Mouse (Mus musculus): ENCODE results near the gene Cyp2e1. TPM values are rescaled to one million over a fixed set of nuclear protein-coding genes. Genes with fewer than 3 reads are reported as not detected.

Gene Cyp2e1
- total RNA-seq, 1 experiment = not detected

DNA sequence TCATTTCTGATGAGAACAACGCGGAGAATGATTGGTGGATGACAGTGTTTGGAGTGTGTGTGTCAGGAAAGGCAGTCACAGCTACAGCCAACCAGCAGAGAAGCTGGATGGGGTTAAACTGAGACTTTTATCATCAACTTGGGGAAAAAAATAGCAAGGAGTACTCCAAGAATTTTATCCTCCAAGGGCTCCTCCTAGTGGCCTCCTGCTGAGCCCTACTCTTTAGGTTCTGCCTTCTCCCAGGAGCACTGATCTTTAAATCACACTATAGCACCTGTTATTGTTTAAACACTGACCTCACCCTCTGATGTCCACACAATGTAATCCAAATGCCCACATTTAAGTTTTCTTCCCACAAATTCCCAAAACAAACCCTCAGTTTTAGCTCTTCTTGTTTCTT lies 30.4 kb upstream of the Cyp2e1 start:
- no peak overlapping the region for H3K9ac ChIP-seq (ENCODE audit: insufficient read depth, low read depth, low read length, poor library complexity, severe bottlenecking)
- no peaks in the 10 kb centered on the region for H3K4me1 ChIP-seq (ENCODE audit: control insufficient read depth in 2 of 2, insufficient read depth in 2 of 2, low read length in 2 of 2, poor library complexity in 1 of 2)
- H3K36me3 ChIP-seq (ENCODE audit: control insufficient read depth, insufficient read depth, low read length, poor library complexity, severe bottlenecking) = no peaks in the 10 kb centered on the region
- H3K4me3 ChIP-seq (ENCODE audit: insufficient read depth in 1 of 2, low read depth in 1 of 2, low read length in 2 of 2, poor library complexity in 1 of 2, severe bottlenecking in 1 of 2) = no peak overlapping the region
- H3K27ac ChIP-seq (ENCODE audit: insufficient read depth, low read depth, low read length, poor library complexity, severe bottlenecking) = no peak overlapping the region
- in situ Hi-C loops (cut with MboI; ENCODE audit: low sequenced_read_pairs in 2 of 2, unreplicated experiment in 2 of 2) = no loop called here
- DNase-seq (ENCODE audit: low read depth, low spot score) = peak; percentile 6
- TF ChIP-seq ZC3H11A (IDR thresholded peaks at IDR 0.05; ENCODE audit: borderline replicate concordance, low read depth, low read length) (no peak), MAFK (IDR thresholded peaks at IDR 0.05; ENCODE audit: insufficient read depth, low read depth, low read length) (no peak), CHD2 (IDR thresholded peaks at IDR 0.05; ENCODE audit: low read depth, low read length) (no peak), ZNF384 (IDR thresholded peaks at IDR 0.05; ENCODE audit: low read depth, low read length) (no peak), HCFC1 (IDR thresholded peaks at IDR 0.05; ENCODE audit: borderline replicate concordance, insufficient read depth, low read length) (no peak)
- H3K9me3 ChIP-seq (ENCODE audit: control insufficient read depth, insufficient read depth, low read depth, low read length) = no peaks in the 10 kb centered on the region

- H3K36me3 ChIP-seq (ENCODE audit: control insufficient read depth, insufficient read depth, low read length, poor library complexity, severe bottlenecking) = no peaks in the 10 kb centered on the region
- TF ChIP-seq ZC3H11A (IDR thresholded peaks at IDR 0.05; ENCODE audit: borderline replicate concordance, low read depth, low read length) (no peak), MAFK (IDR thresholded peaks at IDR 0.05; ENCODE audit: insufficient read depth, low read depth, low read length) (no peak), ZNF384 (IDR thresholded peaks at IDR 0.05; ENCODE audit: low read depth, low read length) (no peak), HCFC1 (IDR thresholded peaks at IDR 0.05; ENCODE audit: borderline replicate concordance, insufficient read depth, low read length) (no peak), CHD2 (IDR thresholded peaks at IDR 0.05; ENCODE audit: low read depth, low read length) (no peak)
- no peak for DNase-seq (ENCODE audit: low read depth, low spot score)
- no peak overlapping the region for H3K4me3 ChIP-seq (ENCODE audit: insufficient read depth in 1 of 2, low read depth in 1 of 2, low read length in 2 of 2, poor library complexity in 1 of 2, severe bottlenecking in 1 of 2)
- H3K9me3 ChIP-seq (ENCODE audit: control insufficient read depth, insufficient read depth, low read depth, low read length) = no peaks in the 10 kb centered on the region
- in situ Hi-C loops (cut with MboI; ENCODE audit: low sequenced_read_pairs in 2 of 2, unreplicated experiment in 2 of 2) = no loop called here
- no peak overlapping the region for H3K27ac ChIP-seq (ENCODE audit: insufficient read depth, low read depth, low read length, poor library complexity, severe bottlenecking)
- H3K4me1 ChIP-seq (ENCODE audit: control insufficient read depth in 2 of 2, insufficient read depth in 2 of 2, low read length in 2 of 2, poor library complexity in 1 of 2) = no peaks in the 10 kb centered on the region
- no peak overlapping the region for H3K9ac ChIP-seq (ENCODE audit: insufficient read depth, low read depth, low read length, poor library complexity, severe bottlenecking)
Observed at GRCm38 (mm10) chr7:140747402-140747801, 16.1 kb upstream of the Cyp2e1 start.

DNA sequence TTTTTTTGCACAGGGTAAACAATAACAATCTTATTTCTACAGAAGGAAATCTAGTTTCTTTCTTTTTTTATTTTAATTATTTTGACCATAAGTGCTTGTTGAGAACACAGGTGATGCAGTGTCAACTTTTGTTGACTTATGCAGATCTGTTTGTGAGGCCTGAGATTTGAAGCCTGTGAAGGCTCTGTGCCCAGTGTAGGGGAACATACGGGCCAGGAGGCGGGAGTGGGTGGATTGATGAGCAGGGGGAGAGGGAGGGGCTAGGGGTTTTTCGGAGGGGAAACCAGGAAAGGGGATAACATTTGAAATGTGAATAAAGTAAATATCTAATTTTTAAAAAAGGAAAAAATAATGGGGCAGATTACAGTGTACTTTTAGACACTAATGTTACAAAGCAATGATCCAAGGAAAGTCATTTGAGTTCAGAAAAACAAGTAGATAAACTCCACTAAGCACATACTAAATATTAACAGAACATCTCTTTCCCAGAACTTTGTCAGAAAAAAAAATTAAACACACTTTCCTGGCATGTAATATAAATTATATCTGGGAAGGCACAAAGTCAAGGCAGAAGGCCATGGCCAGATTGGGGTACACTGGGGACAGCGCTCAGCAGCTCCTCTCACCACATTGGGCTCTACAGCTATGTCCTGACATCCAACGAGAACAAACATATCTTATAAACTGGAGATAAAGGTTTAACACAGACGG lies 15.3 kb upstream of the Cyp2e1 start:
- H3K4me1 ChIP-seq (ENCODE audit: control insufficient read depth in 2 of 2, insufficient read depth in 2 of 2, low read length in 2 of 2, poor library complexity in 1 of 2) = no peaks in the 10 kb centered on the region
- no peak for TF ChIP-seq ZNF384 (IDR thresholded peaks at IDR 0.05; ENCODE audit: low read depth, low read length)
- no peak for TF ChIP-seq CHD2 (IDR thresholded peaks at IDR 0.05; ENCODE audit: low read depth, low read length)
- no peak for TF ChIP-seq MAFK (IDR thresholded peaks at IDR 0.05; ENCODE audit: insufficient read depth, low read depth, low read length)
- no peak for TF ChIP-seq ZC3H11A (IDR thresholded peaks at IDR 0.05; ENCODE audit: borderline replicate concordance, low read depth, low read length)
- no peak for TF ChIP-seq HCFC1 (IDR thresholded peaks at IDR 0.05; ENCODE audit: borderline replicate concordance, insufficient read depth, low read length)
- H3K27ac ChIP-seq (ENCODE audit: insufficient read depth, low read depth, low read length, poor library complexity, severe bottlenecking) = no peak overlapping the region
- no peaks in the 10 kb centered on the region for H3K9me3 ChIP-seq (ENCODE audit: control insufficient read depth, insufficient read depth, low read depth, low read length)
- DNase-seq (ENCODE audit: low read depth, low spot score) = no peak
- no peaks in the 10 kb centered on the region for H3K36me3 ChIP-seq (ENCODE audit: control insufficient read depth, insufficient read depth, low read length, poor library complexity, severe bottlenecking)
- in situ Hi-C loops (cut with MboI; ENCODE audit: low sequenced_read_pairs in 2 of 2, unreplicated experiment in 2 of 2) = no loop called here
- H3K9ac ChIP-seq (ENCODE audit: insufficient read depth, low read depth, low read length, poor library complexity, severe bottlenecking) = no peak overlapping the region
- no peak overlapping the region for H3K4me3 ChIP-seq (ENCODE audit: insufficient read depth in 1 of 2, low read depth in 1 of 2, low read length in 2 of 2, poor library complexity in 1 of 2, severe bottlenecking in 1 of 2)

- in situ Hi-C loops (cut with MboI; ENCODE audit: low sequenced_read_pairs in 2 of 2, unreplicated experiment in 2 of 2) = no loop called here
- Histone ChIP-seq H3K4me1 (ENCODE audit: control insufficient read depth in 2 of 2, insufficient read depth in 2 of 2, low read length in 2 of 2, poor library complexity in 1 of 2) (no peaks in the 10 kb centered on the region), H3K27ac (ENCODE audit: insufficient read depth, low read depth, low read length, poor library complexity, severe bottlenecking) (no peak overlapping the region)
Observed at GRCm38 (mm10) chr7:140748827-140749160, 14.7 kb upstream of the Cyp2e1 start.

More at GRCm38 (mm10) chr7:140748827-140749160, 14.7 kb upstream of the Cyp2e1 start:
- Histone ChIP-seq H3K9me3 (ENCODE audit: control insufficient read depth, insufficient read depth, low read depth, low read length) (no peaks in the 10 kb centered on the region), H3K36me3 (ENCODE audit: control insufficient read depth, insufficient read depth, low read length, poor library complexity, severe bottlenecking) (no peaks in the 10 kb centered on the region), H3K9ac (ENCODE audit: insufficient read depth, low read depth, low read length, poor library complexity, severe bottlenecking) (no peak overlapping the region), H3K4me3 (ENCODE audit: insufficient read depth in 1 of 2, low read depth in 1 of 2, low read length in 2 of 2, poor library complexity in 1 of 2, severe bottlenecking in 1 of 2) (no peak overlapping the region)
- TF ChIP-seq HCFC1 (IDR thresholded peaks at IDR 0.05; ENCODE audit: borderline replicate concordance, insufficient read depth, low read length) (no peak), MAFK (IDR thresholded peaks at IDR 0.05; ENCODE audit: insufficient read depth, low read depth, low read length) (no peak), CHD2 (IDR thresholded peaks at IDR 0.05; ENCODE audit: low read depth, low read length) (no peak), ZC3H11A (IDR thresholded peaks at IDR 0.05; ENCODE audit: borderline replicate concordance, low read depth, low read length) (no peak), ZNF384 (IDR thresholded peaks at IDR 0.05; ENCODE audit: low read depth, low read length) (no peak)
- no peak for DNase-seq (ENCODE audit: low read depth, low spot score)
